Mouse (Mus musculus) midbrain, embryonic 11.5 days (tissue): ENCODE measurements around the gene Pik3r6. TPM values are rescaled to one million over a fixed set of nuclear protein-coding genes. Genes with fewer than 3 reads are reported as not detected.

ENCODE experiments used
- ATAC-seq: fragments of 200-750 bp; cut with Nextera tagmentation; 2 replicates; pipeline ENCODE4 v1.8.0; 2017; ENCODE audit warnings: moderate TSS enrichment, moderate library complexity; ENCODE audit not compliant: low FRiP score
- DNase-seq: peaks from one replicate; pipeline ENCODE4 v3.0.0; 2015; ENCODE audit warnings: low spot score; ENCODE audit errors: missing footprints
- H3K27ac ChIP-seq: fragments of 300-500 bp; sonication (generic); 2 replicates; pipeline ENCODE4 v1.5.1; 2014; ENCODE audit warnings: low read depth, low read length
- H3K27me3 ChIP-seq: fragments of 300-500 bp; sonication (generic); 2 replicates; pipeline ENCODE4 v1.6.1; 2014; ENCODE audit warnings: mild to moderate bottlenecking, low read length, moderate library complexity, mixed read lengths; ENCODE audit not compliant: control insufficient read depth, insufficient read depth
- H3K36me3 ChIP-seq: fragments of 300-500 bp; sonication (generic); 2 replicates; pipeline ENCODE4 v1.6.1; 2014; ENCODE audit warnings: mild to moderate bottlenecking, low read length, moderate library complexity, mixed read lengths; ENCODE audit not compliant: control insufficient read depth, insufficient read depth
- H3K4me1 ChIP-seq: fragments of 300-500 bp; sonication (generic); 2 replicates; pipeline ENCODE4 v1.6.1; 2014; ENCODE audit warnings: low read length; ENCODE audit not compliant: control insufficient read depth, insufficient read depth
- H3K4me2 ChIP-seq: fragments of 300-500 bp; sonication (generic); 2 replicates; pipeline ENCODE4 v1.6.1; 2014; ENCODE audit warnings: mild to moderate bottlenecking, moderate library complexity
- H3K4me3 ChIP-seq: fragments of 300-500 bp; sonication (generic); 2 replicates; pipeline ENCODE4 v1.5.1; 2014; ENCODE audit warnings: low read depth, low read length
- H3K9ac ChIP-seq: fragments of 300-500 bp; sonication (generic); 2 replicates; pipeline ENCODE4 v1.6.1; 2014; ENCODE audit warnings: low read length
- H3K9me3 ChIP-seq: fragments of 300-500 bp; sonication (generic); 2 replicates; pipeline ENCODE4 v1.6.1; 2016; ENCODE audit warnings: low read length; ENCODE audit not compliant: control insufficient read depth
- WGBS: fragments of 180-500 bp; shearing (Covaris S2); extraction: QIAGEN DNeasy Blood & Tissue Kit; methylation state at CpG from one replicate; pipeline ENCODE4 v1.1.7; 2014; 5-methylcytosine and 5-hydroxymethylcytosine counted together
- polyA plus RNA-seq: library from polyadenylated mRNA; unstranded; fragments of >200 nt; fragmentation: Nextera tagmentation; extraction: Ambion mirVana; gene quantifications from 2 replicates; pipeline ENCODE4 v1.2.1, GENCODE M21; 2014

The Pik3r6 gene
- polyA plus RNA-seq, 1 experiment from 2014 or later = 0.98 TPM

GRCm38 (mm10) chr11:68497081-68497480, 5.7 kb upstream of the Pik3r6 start:
- H3K4me2 ChIP-seq = no peak overlapping the region
- H3K9ac ChIP-seq = no peak overlapping the region
- no peak for ATAC-seq
- no peaks in the 10 kb centered on the region for H3K4me1 ChIP-seq
- WGBS = 76% methylated on average over 6 of the region's 6 CpGs
- H3K4me3 ChIP-seq = no peak overlapping the region
- H3K36me3 ChIP-seq = no peaks in the 10 kb centered on the region
- no peaks in the 10 kb centered on the region for H3K9me3 ChIP-seq
- H3K27me3 ChIP-seq = no peaks in the 10 kb centered on the region
- H3K27ac ChIP-seq = no peak overlapping the region
- DNase-seq = no peak

GRCm38 (mm10) chr11:68498517-68498916, 4.3 kb upstream of the Pik3r6 start:
- 89% methylated on average over 11 of the region's 11 CpGs for WGBS
- Histone ChIP-seq H3K4me3 (no peak overlapping the region), H3K27ac (no peak overlapping the region), H3K9me3 (no peaks in the 10 kb centered on the region), H3K36me3 (no peaks in the 10 kb centered on the region), H3K27me3 (no peaks in the 10 kb centered on the region), H3K4me1 (no peaks in the 10 kb centered on the region), H3K9ac (no peak overlapping the region), H3K4me2 (no peak overlapping the region)
- no peak for DNase-seq
- no peak for ATAC-seq

- no peak overlapping the region for H3K4me3 ChIP-seq
- no peak overlapping the region for H3K4me2 ChIP-seq
- no peaks in the 10 kb centered on the region for H3K4me1 ChIP-seq
- ATAC-seq (no peak), DNase-seq (no peak)
- H3K27me3 ChIP-seq = no peaks in the 10 kb centered on the region
- no peaks in the 10 kb centered on the region for H3K9me3 ChIP-seq
- H3K27ac ChIP-seq = no peak overlapping the region
- H3K9ac ChIP-seq = no peak overlapping the region
- H3K36me3 ChIP-seq = no peaks in the 10 kb centered on the region
- 77% methylated on average over 8 of the region's 8 CpGs for WGBS
Observed at GRCm38 (mm10) chr11:68498999-68499699, 3.7 kb upstream of the Pik3r6 start.

GRCm38 (mm10) chr11:68500949-68501350, 1.9 kb upstream of the Pik3r6 start:
- no peaks in the 10 kb centered on the region for H3K9me3 ChIP-seq
- no peak overlapping the region for H3K27ac ChIP-seq
- H3K27me3 ChIP-seq = no peaks in the 10 kb centered on the region
- no peak overlapping the region for H3K4me3 ChIP-seq
- no peak overlapping the region for H3K4me2 ChIP-seq
- H3K4me1 ChIP-seq = no peaks in the 10 kb centered on the region
- ATAC-seq (no peak), DNase-seq (no peak)
- H3K9ac ChIP-seq = no peak overlapping the region
- 70% methylated on average over 14 of the region's 14 CpGs for WGBS
- no peaks in the 10 kb centered on the region for H3K36me3 ChIP-seq

DNA sequence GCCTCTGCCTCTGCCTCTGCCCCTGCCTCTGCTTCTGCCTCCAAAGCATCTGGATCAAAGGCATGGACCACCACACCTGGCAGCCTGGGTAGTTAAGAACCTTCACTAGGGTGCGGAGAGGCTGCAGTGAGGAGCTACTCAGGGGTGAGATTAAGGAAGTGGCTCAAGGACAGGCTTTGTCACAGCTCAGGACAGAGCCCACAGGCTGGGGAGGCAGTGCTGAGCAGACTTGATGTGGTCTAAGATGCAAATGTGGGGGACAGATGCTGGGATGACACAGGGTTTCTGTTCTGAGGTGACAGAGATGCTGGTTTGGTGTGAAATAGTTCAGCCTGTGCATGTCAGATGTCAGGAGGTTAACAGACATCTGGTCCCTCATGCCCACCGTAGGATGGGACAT, 411 bp upstream of the Pik3r6 start:
- Histone ChIP-seq H3K27me3 (no peaks in the 10 kb centered on the region), H3K9me3 (no peaks in the 10 kb centered on the region), H3K27ac (no peak overlapping the region), H3K36me3 (no peaks in the 10 kb centered on the region), H3K4me3 (no peak overlapping the region), H3K9ac (no peak overlapping the region), H3K4me2 (no peak overlapping the region), H3K4me1 (no peaks in the 10 kb centered on the region)
- 81% methylated on average over 2 of the region's 2 CpGs for WGBS
- DNase-seq (no peak), ATAC-seq (no peak)

DNA sequence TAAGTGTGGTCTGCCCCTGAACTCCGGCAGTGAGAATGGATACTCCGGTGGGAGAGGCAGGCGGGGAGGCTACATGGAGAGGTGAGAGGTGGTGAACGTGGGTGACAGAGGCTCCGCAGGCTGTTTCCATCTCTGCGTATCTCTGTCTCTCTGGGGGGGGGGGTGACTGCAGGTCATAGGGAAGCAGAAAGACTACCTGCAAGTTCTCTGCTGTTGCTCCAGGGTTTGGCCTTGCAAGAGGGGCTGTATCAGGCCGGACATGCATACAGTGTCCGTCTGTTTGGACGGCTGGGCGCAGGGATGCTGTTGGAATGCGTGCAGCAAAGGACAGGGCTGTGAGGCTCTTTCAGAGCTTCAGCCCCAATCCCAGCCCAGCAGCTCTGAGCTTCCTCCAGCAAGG, 2.1 kb downstream of the Pik3r6 start:
- H3K27ac ChIP-seq = no peak overlapping the region
- ATAC-seq = no peak
- WGBS = 90% methylated on average over 11 of the region's 11 CpGs

GRCm38 (mm10) chr11:68507246-68507645, 4.4 kb downstream of the Pik3r6 start:
- no peaks in the 10 kb centered on the region for H3K4me1 ChIP-seq
- H3K4me2 ChIP-seq = no peak overlapping the region
- ATAC-seq (no peak), DNase-seq (no peak)
- H3K36me3 ChIP-seq = no peaks in the 10 kb centered on the region
- H3K27ac ChIP-seq = no peak overlapping the region
- no peak overlapping the region for H3K4me3 ChIP-seq
- H3K27me3 ChIP-seq = no peaks in the 10 kb centered on the region
- no peaks in the 10 kb centered on the region for H3K9me3 ChIP-seq
- no peak overlapping the region for H3K9ac ChIP-seq
- 90% methylated on average over 7 of the region's 7 CpGs for WGBS

More for the DNA sequence above, 2.1 kb downstream of the Pik3r6 start:
- Histone ChIP-seq H3K9ac (no peak overlapping the region), H3K4me1 (no peaks in the 10 kb centered on the region), H3K27me3 (no peaks in the 10 kb centered on the region), H3K9me3 (no peaks in the 10 kb centered on the region), H3K36me3 (no peaks in the 10 kb centered on the region), H3K4me2 (no peak overlapping the region), H3K4me3 (no peak overlapping the region)
- DNase-seq = no peak

DNA sequence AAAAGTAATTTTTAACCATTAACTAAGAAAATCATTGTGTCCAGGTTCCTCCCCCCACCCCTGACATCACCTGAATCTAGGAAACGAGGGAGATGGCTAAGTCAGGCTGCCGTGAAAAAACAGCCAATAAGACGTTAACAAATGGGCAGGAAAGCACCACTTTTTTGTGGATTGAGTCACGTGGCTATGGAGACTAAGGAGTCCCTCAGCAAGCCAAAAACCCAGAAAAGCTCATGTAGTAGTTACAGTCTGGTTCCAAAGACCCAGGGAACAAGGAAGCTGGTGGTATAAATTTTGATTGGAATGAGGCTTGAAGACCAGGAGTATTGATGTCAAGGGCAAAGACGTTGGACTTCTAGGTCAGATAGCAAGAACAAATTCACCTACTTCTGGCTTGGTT, 5.8 kb downstream of the Pik3r6 start:
- Histone ChIP-seq H3K4me1 (no peaks in the 10 kb centered on the region), H3K4me2 (no peak overlapping the region), H3K27ac (no peak overlapping the region), H3K36me3 (no peaks in the 10 kb centered on the region), H3K4me3 (no peak overlapping the region), H3K27me3 (no peaks in the 10 kb centered on the region), H3K9me3 (no peaks in the 10 kb centered on the region), H3K9ac (no peak overlapping the region)
- no peak for ATAC-seq
- 66% methylated on average over 5 of the region's 5 CpGs for whole genome bisulfite sequencing
- DNase-seq = peak; percentile 26

GRCm38 (mm10) chr11:68509194-68509593, 6.4 kb downstream of the Pik3r6 start:
- no peak overlapping the region for H3K4me3 ChIP-seq
- H3K36me3 ChIP-seq = no peaks in the 10 kb centered on the region
- no peak overlapping the region for H3K27ac ChIP-seq
- no peaks in the 10 kb centered on the region for H3K4me1 ChIP-seq
- no peaks in the 10 kb centered on the region for H3K9me3 ChIP-seq
- H3K27me3 ChIP-seq = no peaks in the 10 kb centered on the region
- no peak for ATAC-seq
- H3K9ac ChIP-seq = no peak overlapping the region
- no peak for DNase-seq
- no peak overlapping the region for H3K4me2 ChIP-seq
- WGBS = 63% methylated on average over 2 of the region's 2 CpGs
